Comparison of ENCODE assay signal across 8 mouse cellular contexts in the genomic region with DNA sequence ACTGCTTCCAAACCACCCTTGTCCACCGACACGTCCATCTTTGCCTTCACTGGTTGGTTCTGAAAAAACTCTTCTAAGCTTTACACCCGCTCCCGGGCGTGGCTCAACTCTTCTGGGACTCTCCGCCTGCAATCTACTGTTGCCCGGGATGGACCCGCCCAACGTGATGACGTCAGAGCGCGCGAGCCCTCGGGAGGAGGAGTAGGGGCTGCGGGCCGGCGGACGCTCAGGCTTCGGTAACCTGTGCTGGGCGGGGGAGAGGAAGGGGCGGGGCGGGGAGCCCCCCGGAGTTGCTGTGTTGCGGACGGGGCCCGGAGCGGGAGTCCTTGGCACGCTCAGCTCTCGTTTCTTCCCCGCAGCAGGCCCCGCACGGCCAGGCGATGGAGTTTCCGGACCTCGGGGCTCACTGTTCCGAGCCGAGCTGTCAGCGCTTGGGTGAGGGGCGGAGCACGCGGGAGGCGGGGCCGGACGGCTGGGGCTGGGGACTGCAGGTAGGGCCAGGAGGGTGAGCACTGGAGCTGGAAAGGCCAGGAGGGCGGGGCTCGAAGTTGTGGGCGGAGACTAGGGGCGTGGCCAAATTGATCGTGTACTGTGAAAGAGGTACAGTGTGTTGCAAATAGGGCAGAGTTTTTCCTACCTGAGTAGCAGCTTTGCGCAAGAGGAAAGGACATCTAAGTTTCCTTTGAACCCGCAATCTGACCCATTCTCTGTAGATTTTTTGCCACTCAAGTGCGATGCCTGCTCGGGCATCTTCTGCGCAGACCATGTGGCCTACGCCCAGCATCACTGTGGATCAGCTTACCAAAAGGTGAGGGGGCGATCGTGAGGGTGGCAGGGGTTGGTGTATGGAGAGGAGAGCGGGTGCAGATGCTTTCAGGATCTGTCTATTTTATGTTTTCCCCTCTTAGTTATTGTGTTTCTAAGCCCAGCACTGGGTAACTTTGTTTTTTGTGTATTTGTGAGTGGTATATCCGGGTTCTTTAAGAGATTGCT. TPM values are rescaled to one million over a fixed set of nuclear protein-coding genes. Genes with fewer than 3 reads are reported as not detected.
DNase-seq lines count a peak whose midpoint lies in the region; ATAC-seq lines count a peak whose summit lies in the region.

Gene Zfand2b (plus strand): TSS at position 175 of the 993 bp plus-strand sequence.

- H3K27me3 ChIP-seq in lung, embryonic 16.5 days (ENCODE audit: control insufficient read depth, insufficient read depth, low read depth, low read length), result no peaks in the 10 kb centered on the region

- H3K9ac ChIP-seq in lung, embryonic 16.5 days (ENCODE audit: low read length), result peak within 1 kb of the TSS; percentile 73

- peaks cover 10% of the 10 kb centered on the region for H3K4me1 ChIP-seq in lung, embryonic 16.5 days (replicated peaks; ENCODE audit: control insufficient read depth, insufficient read depth, low read length)

- ATAC-seq in hematopoietic stem cell, adult 5-6 weeks (replicated peaks in 1 of 2; ENCODE audit: insufficient read depth in 1 of 2, low FRiP score in 2 of 2, low TSS enrichment in 1 of 2, low read depth in 1 of 2, poor library complexity in 2 of 2, severe bottlenecking in 2 of 2), result peak; percentile 92 to 93
- peak; percentile 99 for ATAC-seq in lung, embryonic 16.5 days (ENCODE audit: low read depth)

- peak within 1 kb of the TSS; percentile 71 for H3K4me2 ChIP-seq in lung, embryonic 16.5 days (ENCODE audit: low read depth, low read length)

- peak within 1 kb of the TSS; percentile 62 for H3K4me3 ChIP-seq in lung, embryonic 16.5 days (ENCODE audit: low read length)

- WGBS in lung, embryonic 16.5 days, result under 1% methylated on average over 49 of the region's 59 CpGs

- peak; percentile 84 for DNase-seq in MEL-GATA-1-ER (ENCODE audit: extremely low read depth, low read depth)
- peak; percentile 98 for DNase-seq in cerebellum, adult 8-10 months
- peak; percentile 94 for DNase-seq in forelimb bud, embryonic 11.5 days (ENCODE audit: low read depth, low spot score)
- DNase-seq in layer of hippocampus, adult 9-10 months (ENCODE audit: low spot score), result peak; percentile 82
- DNase-seq in ovary, postnatal 10 days (ENCODE audit: low spot score), result peak; percentile 86
- peak; percentile 97 for DNase-seq in thymus, postnatal 10 days (ENCODE audit: low spot score in 2 of 2)

- H3K36me3 ChIP-seq in lung, embryonic 16.5 days (ENCODE audit: control insufficient read depth, insufficient read depth, low read length), result peaks cover 26% of the 10 kb centered on the region

- H3K9me3 ChIP-seq in lung, embryonic 16.5 days (ENCODE audit: control insufficient read depth, low read length), result no peaks in the 10 kb centered on the region

- H3K27ac ChIP-seq in lung, embryonic 16.5 days (ENCODE audit: low read length), result peak within 1 kb of the TSS; percentile 75

RNA-seq across cellular contexts. Expression of gene Zfand2b, which starts in this region (rescaled TPM):
- 38.0 and 43.7 TPM in 2 replicates for total RNA-seq in hematopoietic stem cell, adult 5-6 weeks (2017)
- 42.9 and 46.1 TPM in 2 replicates for polyA plus RNA-seq in lung, embryonic 16.5 days (2015; fragmentation: Nextera tagmentation; extraction: Ambion mirVana)

Comparison
In these comparisons a context has a peak if more than half of its experiments do, and no peak if none do; other contexts are left out.
1. Peak in every context shown above with its lines: DNase-seq, ATAC-seq, H3K4me3 ChIP-seq and H3K27ac ChIP-seq.